Mouse (Mus musculus) erythroblast, embryonic 14.5 days (primary cell): ENCODE data around the gene Cyb5d2.

ENCODE experiments used
- GATA1 ChIP-seq: IDR thresholded peaks from 2 replicates; pipeline ENCODE4 v1.6.1; 2012; ENCODE audit warnings: low read length, inconsistent platforms, mixed read lengths
- TAL1 ChIP-seq: IDR thresholded peaks from 3 replicates; pipeline ENCODE4 v1.6.1; 2012; ENCODE audit warnings: low read length, inconsistent platforms, mixed read lengths

GRCm38 (mm10) chr11:72759581-72759980, 36.4 kb downstream of the Cyb5d2 start:
- TF ChIP-seq TAL1 = no peak
- no peak for TF ChIP-seq GATA1
